Mouse (Mus musculus): ENCODE results near the gene Nol3. TPM values are rescaled to one million over a fixed set of nuclear protein-coding genes. Genes with fewer than 3 reads are reported as not detected.

Gene Nol3
- polyA plus RNA-seq, 1 experiment from 2014 or later = 3.0 TPM

GRCm38 (mm10) chr8:105260371-105261099, 15.4 kb upstream of the Nol3 start:
- no peak overlapping the region for H3K4me2 ChIP-seq (ENCODE audit: low read length)
- H3K4me3 ChIP-seq (replicated peaks; ENCODE audit: low read depth, low read length) = no peak overlapping the region
- peaks cover 8% of the 10 kb centered on the region for H3K4me1 ChIP-seq (ENCODE audit: control insufficient read depth, insufficient read depth, low read length)
- no peak overlapping the region for H3K27ac ChIP-seq (replicated peaks; ENCODE audit: low read depth, low read length)
- ATAC-seq (ENCODE audit: low FRiP score, low TSS enrichment) (no peak), DNase-seq (no peak)
- no peaks in the 10 kb centered on the region for H3K9me3 ChIP-seq (ENCODE audit: control insufficient read depth, low read length)
- peaks cover 88% of the 10 kb centered on the region for H3K27me3 ChIP-seq (ENCODE audit: control insufficient read depth, insufficient read depth, low read length)
- H3K36me3 ChIP-seq (ENCODE audit: control insufficient read depth, insufficient read depth, low read length) = no peaks in the 10 kb centered on the region
- WGBS = 58% methylated on average over 7 of the region's 7 CpGs
- H3K9ac ChIP-seq (replicated peaks; ENCODE audit: low read length) = no peak overlapping the region

DNA sequence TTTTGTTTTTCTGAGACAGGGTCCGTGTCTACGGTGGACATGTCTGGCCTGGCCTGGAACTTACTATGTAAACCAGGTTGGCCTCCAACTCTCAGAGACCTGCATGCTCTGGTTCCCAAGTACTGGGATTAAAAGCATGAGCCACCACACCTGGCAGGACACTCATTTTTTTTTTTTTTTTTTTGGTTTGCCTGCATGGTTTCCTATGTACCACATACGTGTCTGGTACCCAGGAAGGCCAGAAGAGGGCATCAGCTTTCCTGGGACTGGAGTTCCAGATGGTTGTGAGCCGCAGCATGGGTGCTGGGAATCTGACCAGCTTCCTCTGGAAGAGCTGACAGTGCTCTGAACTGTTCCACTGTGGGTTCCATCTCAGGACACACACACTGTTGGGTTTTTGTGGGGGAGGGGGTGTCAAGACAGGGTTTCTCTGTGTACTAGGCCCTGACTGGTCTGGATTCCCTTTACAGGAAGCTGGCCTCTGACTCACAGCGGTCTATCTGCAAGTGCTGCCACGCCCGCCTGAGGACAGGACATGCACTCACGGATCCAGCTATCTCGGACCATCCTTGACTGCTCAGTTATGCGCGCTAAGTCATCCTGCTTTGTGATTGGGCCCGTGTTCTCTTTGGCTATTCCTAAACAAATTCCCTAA, 14.5 kb upstream of the Nol3 start:
- no peaks in the 10 kb centered on the region for H3K36me3 ChIP-seq (ENCODE audit: control insufficient read depth, insufficient read depth, low read length)
- ATAC-seq (ENCODE audit: low FRiP score, low TSS enrichment) (no peak), DNase-seq (no peak)
- H3K9me3 ChIP-seq (ENCODE audit: control insufficient read depth, low read length) = no peaks in the 10 kb centered on the region
- WGBS = 87% methylated on average over 12 of the region's 12 CpGs
- no peak overlapping the region for H3K27ac ChIP-seq (replicated peaks; ENCODE audit: low read depth, low read length)
- H3K4me2 ChIP-seq (ENCODE audit: low read length) = no peak overlapping the region
- peaks cover 8% of the 10 kb centered on the region for H3K4me1 ChIP-seq (ENCODE audit: control insufficient read depth, insufficient read depth, low read length)
- no peak overlapping the region for H3K4me3 ChIP-seq (replicated peaks; ENCODE audit: low read depth, low read length)
- H3K27me3 ChIP-seq (ENCODE audit: control insufficient read depth, insufficient read depth, low read length) = peaks cover 88% of the 10 kb centered on the region
- no peak overlapping the region for H3K9ac ChIP-seq (replicated peaks; ENCODE audit: low read length)

- H3K36me3 ChIP-seq (ENCODE audit: control insufficient read depth, insufficient read depth, low read length) = no peaks in the 10 kb centered on the region
- H3K27me3 ChIP-seq (ENCODE audit: control insufficient read depth, insufficient read depth, low read length) = peaks cover 95% of the 10 kb centered on the region
- H3K4me1 ChIP-seq (ENCODE audit: control insufficient read depth, insufficient read depth, low read length) = peaks cover 12% of the 10 kb centered on the region
- no peak for ATAC-seq (ENCODE audit: low FRiP score, low TSS enrichment)
- WGBS = 42% methylated on average over 16 of the region's 16 CpGs
- no peak overlapping the region for H3K4me2 ChIP-seq (ENCODE audit: low read length)
- DNase-seq = no peak
- H3K9ac ChIP-seq (replicated peaks; ENCODE audit: low read length) = no peak overlapping the region
- H3K4me3 ChIP-seq (replicated peaks; ENCODE audit: low read depth, low read length) = no peak overlapping the region
- no peaks in the 10 kb centered on the region for H3K9me3 ChIP-seq (ENCODE audit: control insufficient read depth, low read length)
- H3K27ac ChIP-seq (replicated peaks; ENCODE audit: low read depth, low read length) = no peak overlapping the region
These were observed 12.6 kb upstream of the Nol3 start for GRCm38 (mm10) chr8:105263244-105263912.

- Histone ChIP-seq H3K9me3 (ENCODE audit: control insufficient read depth, low read length) (no peaks in the 10 kb centered on the region), H3K9ac (replicated peaks; ENCODE audit: low read length) (peak within 1 kb of the TSS; percentile 55), H3K4me3 (replicated peaks; ENCODE audit: low read depth, low read length) (peak within 1 kb of the TSS; percentile 52), H3K4me2 (ENCODE audit: low read length) (peak within 1 kb of the TSS; percentile 84), H3K27ac (replicated peaks; ENCODE audit: low read depth, low read length) (no peak within 1 kb of the TSS), H3K27me3 (ENCODE audit: control insufficient read depth, insufficient read depth, low read length) (peaks cover 95% of the 10 kb centered on the region), H3K4me1 (ENCODE audit: control insufficient read depth, insufficient read depth, low read length) (peaks cover 11% of the 10 kb centered on the region), H3K36me3 (ENCODE audit: control insufficient read depth, insufficient read depth, low read length) (no peaks in the 10 kb centered on the region)
- no peak for ATAC-seq (ENCODE audit: low FRiP score, low TSS enrichment)
- peak; percentile 72 for DNase-seq
- WGBS = 2% methylated on average over 54 of the region's 54 CpGs
These were observed 11.6 kb upstream of the Nol3 start, which contains the start of the genes Tradd and Fbxl8 for GRCm38 (mm10) chr8:105264024-105264982. Gene Tradd, minus strand, starts transcription at chr8:105264609. Gene Fbxl8, plus strand, starts transcription at chr8:105264648.

DNA sequence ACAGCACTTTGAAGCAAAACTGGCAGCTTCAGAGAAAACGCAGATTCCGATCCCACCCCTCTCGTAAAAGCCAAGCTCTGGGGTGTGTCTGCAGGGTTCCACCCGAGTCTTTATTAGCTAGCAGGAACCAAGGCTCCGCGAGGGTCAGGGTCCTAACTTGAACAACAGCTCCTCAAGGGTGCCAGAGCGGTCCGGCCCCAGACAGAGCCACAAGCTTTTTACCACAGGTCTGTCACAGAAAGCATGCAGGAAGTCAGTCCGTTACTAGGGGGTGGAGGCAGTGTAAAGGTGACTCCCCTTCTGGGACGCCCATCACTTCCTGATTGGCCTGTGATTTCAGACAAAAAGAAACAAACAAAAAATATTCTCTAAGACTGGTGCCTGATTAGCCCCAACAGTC, 10.8 kb upstream of the Nol3 start:
- H3K4me2 ChIP-seq (ENCODE audit: low read length) = peak overlapping the region; percentile 84; the same call in 1 of the 2 replicates
- H3K9ac ChIP-seq (replicated peaks; ENCODE audit: low read length) = no peak overlapping the region
- DNase-seq = no peak
- no peak overlapping the region for H3K27ac ChIP-seq (replicated peaks; ENCODE audit: low read depth, low read length)
- WGBS = 18% methylated on average over 10 of the region's 10 CpGs
- peaks cover 14% of the 10 kb centered on the region for H3K4me1 ChIP-seq (ENCODE audit: control insufficient read depth, insufficient read depth, low read length)
- H3K27me3 ChIP-seq (ENCODE audit: control insufficient read depth, insufficient read depth, low read length) = peaks cover 97% of the 10 kb centered on the region
- peak overlapping the region; percentile 52; the same call in 1 of the 2 replicates for H3K4me3 ChIP-seq (replicated peaks; ENCODE audit: low read depth, low read length)
- H3K36me3 ChIP-seq (ENCODE audit: control insufficient read depth, insufficient read depth, low read length) = no peaks in the 10 kb centered on the region
- no peak for ATAC-seq (ENCODE audit: low FRiP score, low TSS enrichment)
- H3K9me3 ChIP-seq (ENCODE audit: control insufficient read depth, low read length) = no peaks in the 10 kb centered on the region

DNA sequence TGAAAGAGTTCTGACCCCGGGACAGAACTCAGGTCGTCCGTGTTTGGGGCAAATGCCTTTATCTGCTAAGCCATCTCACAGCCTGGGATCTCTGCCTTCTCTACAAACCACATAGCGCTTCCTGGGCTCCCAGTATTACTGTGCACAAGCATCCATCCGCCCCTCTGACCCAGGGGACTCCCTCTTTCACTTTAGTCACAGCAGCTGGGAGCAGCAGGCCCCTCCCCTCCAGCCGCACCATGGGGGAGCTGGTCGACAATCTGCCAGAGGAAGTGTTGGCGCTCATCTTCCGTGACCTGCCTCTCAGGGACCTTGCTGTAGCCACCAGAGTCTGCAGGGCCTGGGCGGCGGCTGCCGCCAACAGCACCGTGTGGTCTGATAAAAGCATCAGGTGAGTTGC, 9.2 kb upstream of the Nol3 start:
- peaks cover 97% of the 10 kb centered on the region for H3K27me3 ChIP-seq (ENCODE audit: control insufficient read depth, insufficient read depth, low read length)
- DNase-seq = no peak
- no peaks in the 10 kb centered on the region for H3K36me3 ChIP-seq (ENCODE audit: control insufficient read depth, insufficient read depth, low read length)
- H3K4me1 ChIP-seq (ENCODE audit: control insufficient read depth, insufficient read depth, low read length) = peaks cover 14% of the 10 kb centered on the region
- WGBS = 5% methylated on average over 13 of the region's 13 CpGs
- no peak overlapping the region for H3K4me2 ChIP-seq (ENCODE audit: low read length)
- H3K9ac ChIP-seq (replicated peaks; ENCODE audit: low read length) = no peak overlapping the region
- no peak overlapping the region for H3K4me3 ChIP-seq (replicated peaks; ENCODE audit: low read depth, low read length)
- no peak overlapping the region for H3K27ac ChIP-seq (replicated peaks; ENCODE audit: low read depth, low read length)
- H3K9me3 ChIP-seq (ENCODE audit: control insufficient read depth, low read length) = no peaks in the 10 kb centered on the region
- no peak for ATAC-seq (ENCODE audit: low FRiP score, low TSS enrichment)

DNA sequence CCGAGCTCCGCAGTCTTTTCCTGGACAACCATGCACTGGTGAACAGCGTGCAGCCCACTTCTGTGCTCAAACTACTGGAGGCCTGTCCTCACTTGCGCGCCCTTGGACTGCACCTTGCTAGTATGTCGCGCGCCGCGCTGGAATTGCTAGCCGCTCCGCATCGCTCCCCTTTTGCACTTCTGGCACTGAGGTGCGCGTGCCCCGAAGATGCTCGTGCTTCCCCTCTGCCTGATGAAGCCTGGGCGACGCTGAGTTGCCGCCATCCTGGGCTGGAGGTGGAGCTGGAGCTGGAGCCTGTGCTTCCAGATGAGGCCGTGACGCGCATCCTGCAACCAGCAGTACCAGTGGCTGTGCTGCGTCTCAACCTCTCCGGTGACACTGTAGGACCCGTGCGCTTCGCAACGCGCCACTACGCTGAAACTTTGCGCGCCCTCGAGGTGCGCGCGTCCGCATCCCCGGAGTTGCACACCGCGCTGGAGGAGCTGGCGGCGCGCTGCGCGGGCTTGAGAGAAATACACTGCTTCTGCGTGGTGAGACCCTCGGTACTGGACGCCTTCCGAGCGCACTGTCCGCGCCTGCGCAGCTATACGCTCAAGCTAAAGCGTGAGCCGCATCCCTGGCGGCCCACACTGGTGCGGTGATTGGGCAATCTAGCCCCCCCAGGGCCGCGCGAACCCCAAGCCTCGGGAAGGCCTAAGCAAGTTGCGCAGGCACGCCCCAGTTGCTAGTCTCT, 7.4 kb upstream of the Nol3 start:
- Histone ChIP-seq H3K27me3 (ENCODE audit: control insufficient read depth, insufficient read depth, low read length) (peaks cover 99% of the 10 kb centered on the region), H3K4me2 (ENCODE audit: low read length) (peak overlapping the region; percentile 78), H3K4me3 (replicated peaks; ENCODE audit: low read depth, low read length) (peak overlapping the region; percentile 44), H3K36me3 (ENCODE audit: control insufficient read depth, insufficient read depth, low read length) (no peaks in the 10 kb centered on the region), H3K9me3 (ENCODE audit: control insufficient read depth, low read length) (no peaks in the 10 kb centered on the region), H3K27ac (replicated peaks; ENCODE audit: low read depth, low read length) (peak overlapping the region; percentile 49; the same call in 1 of the 2 replicates), H3K4me1 (ENCODE audit: control insufficient read depth, insufficient read depth, low read length) (peaks cover 14% of the 10 kb centered on the region), H3K9ac (replicated peaks; ENCODE audit: low read length) (peak overlapping the region; percentile 55)
- ATAC-seq (ENCODE audit: low FRiP score, low TSS enrichment) = peak; percentile 84
- WGBS = under 1% methylated on average over 65 of the region's 65 CpGs
- DNase-seq = peak; percentile 97

Measured in midbrain, embryonic 14.5 days (tissue).